Mouse (Mus musculus) embryonic facial prominence, embryonic 11.5 days (tissue): ENCODE measurements around the gene 1700020L24Rik. TPM values are rescaled to one million over a fixed set of nuclear protein-coding genes. Genes with fewer than 3 reads are reported as not detected.

ENCODE experiments used
- polyA plus RNA-seq: library from polyadenylated mRNA; unstranded; fragments of >200 nt; fragmentation: Nextera tagmentation; extraction: Ambion mirVana; gene quantifications from 2 replicates; pipeline ENCODE4 v1.2.1, GENCODE M21; 2014

Gene 1700020L24Rik
- polyA plus RNA-seq, 1 experiment from 2014 or later: 0.38 TPM

Other genes starting within 250 kb of the 1700020L24Rik start
- 1.2 and 1.4 TPM in 2 replicates for gene Slfn3, start 246.3 kb upstream of the 1700020L24Rik start, polyA plus RNA-seq
- gene Slfn14, start 151.0 kb upstream of the 1700020L24Rik start, polyA plus RNA-seq: 0.56 and 0.81 TPM in 2 replicates
- gene Ap2b1, start 138.7 kb upstream of the 1700020L24Rik start, polyA plus RNA-seq: 93.5 and 96.0 TPM in 2 replicates
- 13.8 and 16.8 TPM in 2 replicates for gene Pex12, start 135.1 kb upstream of the 1700020L24Rik start, polyA plus RNA-seq
- 2.1 and 2.4 TPM in 2 replicates for gene Rasl10b, start 28.5 kb upstream of the 1700020L24Rik start, polyA plus RNA-seq
- gene Gas2l2, start 8.2 kb upstream of the 1700020L24Rik start, polyA plus RNA-seq: not detected in 2 replicates
- gene Mmp28, start 25.4 kb downstream of the 1700020L24Rik start, polyA plus RNA-seq: 3.2 and 3.8 TPM in 2 replicates
- gene Taf15, start 35.4 kb downstream of the 1700020L24Rik start, polyA plus RNA-seq: 7.5 and 8.9 TPM in 2 replicates
- gene Heatr9, start 84.5 kb downstream of the 1700020L24Rik start, polyA plus RNA-seq: not detected in 2 replicates
- not detected in 2 replicates for gene Ccl5, start 92.8 kb downstream of the 1700020L24Rik start, polyA plus RNA-seq
- gene Ccl9, start 141.0 kb downstream of the 1700020L24Rik start, polyA plus RNA-seq: 1.2 and 3.1 TPM in 2 replicates
- 1.2 and 3.1 TPM in 2 replicates for gene Ccl6, start 155.4 kb downstream of the 1700020L24Rik start, polyA plus RNA-seq
- not detected in 2 replicates for gene Rpl9-ps1, start 207.9 kb downstream of the 1700020L24Rik start, polyA plus RNA-seq
- gene Ccl3, start 211.7 kb downstream of the 1700020L24Rik start, polyA plus RNA-seq: 0.68 and 1.6 TPM in 2 replicates
- 0.92 TPM in 1 of 2 replicates, not detected in the other for gene Ccl4, start 224.9 kb downstream of the 1700020L24Rik start, polyA plus RNA-seq